Mouse (Mus musculus) kidney, postnatal 4 days (tissue): ENCODE measurements around the gene Arrdc1.
"Not testable (repeated sequence)": the region's sequence is repeated elsewhere in the genome, so short reads cannot be mapped to it uniquely, and the experiment has no call there.

Experiments
- DNase-seq, 2 experiments: peaks; one replicate each; pipeline ENCODE4 v3.0.0; 2021; ENCODE audit warnings: mixed read lengths in 2 of 2

The Arrdc1 gene

DNA sequence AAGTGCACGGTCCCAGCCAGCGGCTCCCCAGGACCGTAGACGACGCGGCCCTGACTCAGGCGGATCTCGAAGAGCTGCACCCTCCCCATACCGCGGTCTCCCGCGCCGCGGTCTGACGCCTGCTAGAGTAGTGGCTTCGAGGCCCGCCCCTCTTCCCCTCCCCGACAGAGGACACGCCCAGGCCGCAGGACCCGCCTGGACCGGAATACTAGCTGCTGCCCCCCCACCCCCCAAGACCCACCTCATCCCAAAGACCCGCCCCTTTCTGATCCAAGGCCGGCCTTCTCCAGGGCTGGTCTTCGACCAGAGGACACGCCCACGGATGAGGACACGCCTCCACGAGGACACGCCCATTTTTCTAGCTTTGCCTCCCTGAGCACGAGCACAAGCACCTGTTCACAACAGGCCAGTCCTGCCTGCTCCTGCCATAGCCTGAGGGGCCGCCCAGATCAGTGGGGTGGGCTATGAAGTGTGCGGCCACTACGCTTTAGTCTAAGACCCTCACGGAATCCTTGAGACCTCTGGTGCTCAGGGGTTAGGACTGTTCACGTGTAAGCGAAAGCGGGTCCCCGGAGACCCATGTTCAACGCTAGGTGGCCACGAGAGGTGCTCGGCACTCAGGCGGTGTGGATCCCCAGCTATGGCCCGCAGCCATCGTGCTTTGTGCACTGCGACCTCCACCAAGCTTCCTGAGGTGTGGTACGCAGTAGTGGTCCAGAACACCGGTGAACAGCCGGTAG is at the start of gene Arrdc1:
Gene Arrdc1 (minus strand): TSS at position 196 of the 740 bp plus-strand sequence.
- DNase-seq = peak; percentile 96 to 97

DNA sequence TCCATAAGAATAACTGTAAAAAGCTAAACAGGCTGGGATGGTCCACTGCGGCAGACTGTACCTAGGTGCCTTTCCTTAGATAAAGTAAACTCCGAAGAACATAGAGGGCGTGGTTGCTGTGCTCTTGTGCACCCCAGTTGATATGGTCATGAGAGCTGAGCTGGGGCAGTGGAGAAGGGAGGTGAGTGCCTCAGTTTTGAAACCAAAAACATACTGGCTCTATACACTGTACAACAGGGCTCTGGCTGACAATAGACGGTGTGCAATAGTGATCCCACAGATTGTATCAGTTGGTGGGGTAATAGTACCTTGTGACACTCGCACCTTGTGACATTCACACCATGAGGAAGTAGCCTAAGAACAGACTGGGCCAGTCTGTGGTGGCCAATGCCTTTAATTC is 41.9 kb upstream of the Arrdc1 start:
- no peak for DNase-seq

DNA sequence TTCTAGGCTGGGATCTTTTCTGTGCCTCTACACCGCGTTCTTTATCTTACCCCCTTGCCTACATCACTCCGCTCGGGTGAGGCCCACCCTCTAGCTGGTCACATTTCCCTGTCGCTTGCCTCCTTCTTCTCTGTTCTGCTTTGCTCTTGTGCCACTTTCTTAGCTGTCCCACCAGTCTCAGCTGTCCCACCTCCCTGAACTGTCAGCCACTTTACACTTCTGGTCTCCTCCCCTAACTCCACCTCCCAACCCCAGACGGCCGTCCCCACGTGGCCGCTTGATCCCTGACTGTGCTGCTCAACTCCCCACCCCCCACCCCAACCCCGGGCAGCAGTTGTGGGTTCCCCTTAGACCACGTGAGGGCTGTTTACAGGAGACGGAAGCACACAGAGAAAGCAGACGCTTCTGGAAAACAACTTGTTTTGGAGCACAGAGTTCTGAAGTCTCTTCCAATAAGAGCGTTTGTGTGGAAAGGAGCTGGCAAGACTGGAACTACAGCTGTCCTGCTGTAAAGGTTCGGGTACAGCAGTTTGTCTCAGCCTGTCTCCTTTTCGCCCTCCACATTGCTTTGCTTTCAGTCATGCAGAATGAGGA is 40.7 kb upstream of the Arrdc1 start, which contains the start of gene Pnpla7:
Gene Pnpla7 (plus strand): TSS at position 330 of the 594 bp plus-strand sequence.
- peak; percentile 81 to 88 for DNase-seq

DNA sequence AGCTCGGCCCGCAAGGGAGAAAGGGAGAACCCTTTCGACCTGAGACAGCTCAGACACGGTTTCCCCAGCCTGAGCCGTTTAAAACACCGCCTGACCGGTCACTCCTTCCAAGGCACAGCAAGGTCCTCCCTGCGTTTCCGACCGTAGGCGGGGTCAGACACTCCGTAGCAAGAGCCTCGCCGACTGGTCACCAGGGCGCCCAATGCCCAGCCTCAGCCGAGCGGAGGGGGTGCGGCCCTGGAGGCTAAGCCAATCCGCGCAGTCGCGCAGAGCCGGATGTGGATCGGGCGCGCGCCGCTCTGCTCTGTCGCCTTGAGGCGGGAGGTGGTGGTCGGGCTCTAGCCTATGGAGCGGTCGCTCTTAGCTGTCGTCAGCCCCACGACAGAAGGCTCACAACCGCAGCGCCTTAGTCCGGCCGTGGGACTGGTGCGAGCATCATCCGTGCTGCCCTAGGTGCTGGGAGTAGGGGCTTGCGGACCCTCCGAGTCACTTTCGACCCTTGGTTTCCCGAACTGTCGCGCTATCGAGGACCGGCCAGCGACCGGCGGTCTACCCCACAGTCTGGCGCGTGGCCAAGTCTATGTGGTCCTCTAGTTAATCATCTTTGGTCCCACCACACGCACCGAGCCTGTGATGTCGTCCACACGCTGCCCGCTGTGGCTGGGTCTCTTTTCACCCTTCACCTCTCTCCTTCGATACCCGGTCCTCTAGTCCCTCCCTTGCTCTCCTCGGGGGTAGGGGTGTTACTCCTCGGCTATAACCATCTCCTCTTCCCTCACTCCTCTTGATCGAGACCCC is 40.1 kb upstream of the Arrdc1 start, which contains the start of gene Mrpl41:
Gene Mrpl41 (minus strand): TSS at position 193 of the 798 bp plus-strand sequence.
- peak; percentile 97 to 99 for DNase-seq

DNA sequence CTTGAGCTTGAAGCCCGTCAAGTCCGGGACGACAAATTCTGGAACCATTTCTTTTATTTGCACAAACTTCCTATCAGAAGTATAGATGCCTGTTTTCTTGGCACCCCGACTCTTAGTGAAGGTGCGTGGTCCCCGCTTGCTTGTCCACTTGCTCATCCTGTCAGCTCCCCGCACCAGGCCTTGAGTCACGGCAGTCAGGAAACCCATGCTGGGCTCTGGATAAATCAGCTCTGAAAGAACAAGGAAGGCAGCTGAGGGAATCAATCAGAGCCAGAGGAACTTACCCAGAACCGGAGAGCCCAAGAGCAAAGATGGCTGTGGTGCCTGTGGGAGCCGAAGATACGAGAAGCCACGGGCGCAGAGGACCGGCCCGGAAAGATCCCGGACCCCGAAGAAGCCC is 39.4 kb upstream of the Arrdc1 start:
- not testable (repeated sequence) for DNase-seq

DNA sequence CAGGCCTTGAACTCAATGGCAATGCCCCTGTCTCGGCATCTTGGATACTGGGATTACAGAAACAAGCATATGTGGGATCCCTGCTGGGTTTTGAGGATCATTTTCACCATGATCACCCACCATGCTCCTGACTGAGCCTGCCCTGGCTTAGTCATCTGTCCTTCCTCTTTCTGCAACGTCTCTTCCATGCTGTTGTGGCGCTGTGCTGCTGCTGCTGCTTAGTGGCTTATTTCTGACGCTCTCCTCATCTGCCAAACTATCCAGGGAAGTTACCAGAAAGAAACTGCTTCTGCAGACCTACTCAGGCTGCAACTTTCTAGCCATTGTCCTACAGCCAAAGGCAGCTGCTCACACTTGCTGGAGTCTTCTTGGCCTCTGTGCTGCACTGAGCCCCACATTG is 35.3 kb upstream of the Arrdc1 start:
- DNase-seq = no peak

DNA sequence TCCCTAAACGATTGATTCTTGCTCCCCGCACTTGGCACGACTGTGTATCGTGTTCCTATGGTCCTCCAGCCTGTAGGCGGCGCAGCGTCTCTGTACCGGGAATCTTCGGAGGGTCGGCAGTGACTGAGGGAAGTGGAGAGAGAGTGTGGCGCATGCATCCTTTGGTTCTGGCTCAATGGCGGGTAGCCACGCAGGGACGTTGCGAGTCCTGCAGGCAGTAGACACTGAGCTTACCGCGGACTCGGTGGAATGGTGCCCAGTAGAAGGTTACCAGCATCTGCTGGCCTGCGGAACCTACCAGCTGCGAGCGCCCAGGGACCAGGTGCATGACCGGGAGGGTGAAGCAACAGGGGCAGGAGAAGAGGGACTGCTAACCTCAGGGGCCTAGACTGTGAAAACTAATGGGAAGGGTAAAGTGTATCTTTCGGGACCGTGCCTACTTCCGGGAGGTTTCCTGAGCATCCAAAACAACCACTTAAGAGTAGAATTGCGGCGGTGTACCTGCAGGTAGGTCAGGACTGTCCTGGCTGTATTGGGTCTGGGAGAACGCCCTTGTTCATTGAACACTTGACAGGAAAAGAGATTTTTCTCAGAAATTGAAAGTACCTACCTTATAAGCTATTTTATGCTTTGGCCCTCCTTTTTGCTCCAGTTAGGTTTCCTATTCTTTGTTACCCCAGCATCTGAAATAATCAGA is 27.4 kb upstream of the Arrdc1 start, which contains the start of gene Dph7:
Gene Dph7 (plus strand): TSS at position 97 of the 697 bp plus-strand sequence.
- peak; percentile 93 to 94 for DNase-seq

DNA sequence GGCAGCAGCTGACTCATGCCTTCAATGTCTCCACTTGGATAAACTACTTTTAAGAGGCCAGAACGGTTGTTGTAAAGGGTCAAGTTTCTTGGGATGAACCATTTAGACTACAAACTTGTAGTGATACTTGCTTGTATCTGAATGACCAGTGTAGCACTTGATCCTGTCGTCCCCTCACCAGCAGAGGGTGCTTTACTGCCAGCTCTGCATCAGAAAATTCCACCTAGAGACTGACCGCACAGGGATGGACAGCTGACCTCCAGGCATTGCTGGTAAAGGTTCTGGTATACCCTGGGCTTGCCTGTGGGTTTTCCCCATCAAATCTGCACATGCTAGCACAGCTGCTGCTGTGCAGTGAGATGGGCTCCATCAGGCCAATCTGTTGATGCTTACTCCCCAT is 25.9 kb upstream of the Arrdc1 start:
- peak; percentile 43 to 63 for DNase-seq

DNA sequence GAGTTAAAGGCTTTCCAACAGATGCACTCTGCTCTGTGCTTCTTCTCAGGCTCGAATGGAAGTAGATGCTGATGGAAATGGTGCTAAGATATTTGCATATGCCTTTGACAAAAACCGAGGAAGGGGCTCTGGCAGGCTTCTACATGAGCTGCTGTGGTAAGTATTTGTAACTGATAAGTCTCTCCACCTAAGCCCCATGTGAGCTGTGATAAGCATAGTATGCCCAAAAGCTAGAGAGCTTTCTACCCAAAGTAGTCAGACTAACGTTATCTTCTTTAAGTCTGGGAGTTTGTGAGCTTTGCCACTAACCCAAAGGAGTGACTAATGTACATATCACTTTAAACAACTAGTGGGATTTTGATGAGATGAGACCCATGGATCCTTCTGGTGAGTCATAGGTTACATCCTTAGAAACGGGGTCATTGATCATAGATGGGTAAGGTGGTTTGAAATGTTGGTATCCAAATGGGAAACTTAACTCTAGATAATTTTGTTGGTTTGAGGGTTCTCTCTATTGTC is 17.5 kb upstream of the Arrdc1 start:
- DNase-seq = no peak

DNA sequence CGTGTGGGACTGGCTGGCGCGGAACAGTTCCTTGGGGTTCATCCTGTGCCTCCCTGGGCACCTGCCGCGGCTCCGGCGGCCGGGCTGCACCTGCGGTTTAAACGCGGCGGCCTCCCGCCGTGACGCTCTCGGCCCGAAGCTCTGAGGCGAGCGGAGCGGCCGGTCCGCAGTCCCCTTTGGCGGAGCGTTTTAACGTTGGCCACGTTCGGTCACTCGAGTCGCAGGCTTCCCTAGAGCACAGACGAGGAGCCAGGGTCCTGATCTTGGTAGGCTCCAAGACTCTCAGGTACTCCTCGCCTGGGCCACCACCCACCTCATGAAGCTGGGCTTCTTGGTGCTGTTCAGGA is 15.1 kb upstream of the Arrdc1 start:
- no peak for DNase-seq

DNA sequence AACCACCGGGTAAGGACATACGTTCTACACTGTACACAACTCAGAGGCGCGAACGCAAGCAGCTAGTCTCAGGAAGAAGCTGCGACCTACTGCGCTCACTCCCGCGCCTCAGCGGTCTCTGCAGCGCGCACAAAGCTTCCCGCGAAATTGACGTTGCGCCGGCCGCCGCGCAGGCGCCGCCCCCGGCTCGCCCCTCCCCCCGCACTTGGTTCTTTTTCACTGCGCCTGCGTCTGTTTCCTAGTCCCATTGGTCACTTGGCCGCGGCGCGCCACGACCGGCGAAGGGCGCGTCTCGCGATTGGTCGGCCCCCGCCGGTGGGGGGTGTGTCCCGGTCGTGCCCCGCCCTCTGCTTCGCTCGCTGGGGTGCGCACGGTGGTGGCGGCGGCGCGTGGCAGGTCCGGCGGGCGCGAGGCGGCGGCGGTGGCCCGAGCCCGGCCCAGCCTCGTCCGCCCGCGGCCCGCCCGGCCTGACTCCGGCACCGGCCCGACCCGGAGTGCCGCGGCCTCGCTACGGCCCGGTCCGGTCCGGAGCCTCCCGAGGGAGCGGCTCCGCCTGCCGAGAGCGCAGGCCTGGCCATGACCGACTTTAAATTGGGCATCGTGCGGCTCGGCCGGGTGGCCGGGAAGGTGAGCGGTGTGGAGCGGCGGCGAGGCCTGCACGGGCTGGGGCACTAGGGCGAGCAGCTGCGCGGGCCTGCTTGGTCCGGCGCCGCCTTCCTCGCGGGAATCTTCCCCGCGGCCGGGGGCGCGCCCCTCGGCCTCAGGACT is 14.6 kb upstream of the Arrdc1 start, which contains the start of gene Zmynd19:
Gene Zmynd19 (plus strand): TSS at position 372 of the 768 bp plus-strand sequence.
- DNase-seq = peak; percentile 99

DNA sequence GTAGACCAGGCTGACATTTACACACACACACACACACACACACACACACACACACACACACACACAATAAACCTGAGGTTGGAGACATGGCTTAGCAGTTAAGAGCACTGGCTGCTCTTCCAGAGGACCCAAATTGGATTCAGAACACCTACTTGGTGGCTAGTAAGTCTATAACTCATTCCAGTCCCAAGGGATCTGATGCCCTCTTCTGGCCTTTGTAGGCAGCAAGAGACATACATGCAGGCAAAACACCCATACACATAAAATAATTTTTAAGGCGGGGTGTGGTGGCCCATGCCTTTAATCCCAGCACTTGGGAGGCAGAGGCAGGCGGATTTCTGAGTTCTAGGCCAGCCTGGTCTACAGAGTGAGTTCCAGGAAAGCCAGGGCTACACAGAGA is 9.3 kb upstream of the Arrdc1 start:
- peak; percentile 36 to 56 for DNase-seq

DNA sequence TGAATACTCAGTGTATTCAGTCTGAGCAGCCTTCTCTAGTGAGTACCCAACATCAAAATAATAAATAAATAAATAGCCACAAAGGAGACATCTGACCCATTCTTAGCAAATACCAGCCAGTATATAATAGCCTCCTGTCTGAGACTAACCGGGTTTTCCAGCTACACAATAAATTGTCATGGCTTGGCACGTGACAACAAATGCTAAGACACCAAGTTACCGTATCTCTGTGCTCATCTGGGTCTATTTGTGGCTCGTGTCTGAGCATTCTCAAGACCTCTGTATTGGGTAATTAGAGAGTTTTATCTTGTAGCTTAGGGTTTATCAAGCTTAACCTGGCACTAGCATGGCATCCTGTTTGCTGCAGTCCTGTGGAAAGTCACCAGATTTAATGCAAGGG is 7.0 kb upstream of the Arrdc1 start:
- DNase-seq = no peak

DNA sequence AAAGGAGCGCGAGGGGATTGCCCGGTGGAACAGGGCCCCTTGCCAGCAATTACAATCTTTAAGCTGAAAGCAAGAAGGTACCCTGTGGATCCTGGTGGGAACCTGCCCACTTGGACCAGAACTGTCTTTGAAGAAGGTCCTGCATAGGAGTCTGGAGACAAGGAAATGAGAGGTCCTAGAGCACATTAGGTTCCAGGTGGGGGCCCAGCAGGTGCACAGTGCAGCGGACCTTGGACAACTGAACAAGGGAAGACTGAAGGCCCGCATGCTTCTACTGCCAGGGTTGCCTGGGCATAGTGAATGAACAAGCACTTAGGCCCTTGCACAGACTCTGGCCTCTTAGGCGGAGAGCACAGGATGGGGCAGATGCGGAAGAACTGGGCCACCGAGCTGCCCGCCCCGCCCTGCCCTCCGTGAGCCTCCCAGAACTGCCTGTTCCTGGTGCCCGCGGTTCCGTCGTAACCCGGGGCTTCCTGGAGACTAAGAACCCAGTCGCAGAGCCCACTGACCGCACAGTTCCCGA is 550 bp downstream of the Arrdc1 start:
- peak in 1 of 2 experiments; percentile 77 for DNase-seq

DNA sequence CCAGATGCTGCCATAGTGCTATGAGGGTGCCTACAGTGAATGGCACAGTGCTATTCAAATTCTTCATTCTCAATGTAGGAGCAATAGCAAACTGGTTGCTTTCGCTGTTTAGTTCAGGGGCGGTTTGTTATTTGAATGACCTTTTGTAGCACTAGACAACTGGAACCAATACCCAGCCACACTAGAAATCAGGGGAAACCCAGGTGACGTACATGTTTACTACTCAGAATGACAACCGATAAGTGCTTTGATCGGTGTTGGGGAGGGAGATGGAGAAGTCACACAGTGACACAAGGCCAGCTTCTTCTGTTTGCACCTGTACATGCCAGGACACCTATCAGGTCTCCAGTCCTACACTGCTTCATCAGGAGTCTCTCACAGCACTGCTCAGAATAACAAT is 5.5 kb downstream of the Arrdc1 start:
- no peak for DNase-seq

DNA sequence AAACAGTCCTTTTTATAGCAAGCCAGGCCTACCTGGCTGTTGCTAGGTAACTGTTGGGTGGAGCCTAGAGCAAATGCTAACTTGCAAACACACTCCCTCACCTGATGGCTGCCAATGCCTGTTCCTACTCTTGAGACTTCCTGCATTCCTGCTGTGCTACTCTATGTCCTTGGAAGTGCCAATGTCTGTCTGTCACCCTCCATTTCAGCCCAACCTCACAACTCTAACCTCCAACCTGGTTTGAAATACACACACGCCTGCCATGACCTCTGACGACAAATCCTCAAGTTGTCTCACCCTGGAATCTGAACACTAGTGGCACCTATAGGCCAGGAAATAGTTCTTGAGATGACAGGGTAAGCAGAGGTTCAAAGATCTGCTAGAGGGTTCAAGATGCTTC is 5.9 kb downstream of the Arrdc1 start:
- peak in 1 of 2 experiments; percentile 17 for DNase-seq

DNA sequence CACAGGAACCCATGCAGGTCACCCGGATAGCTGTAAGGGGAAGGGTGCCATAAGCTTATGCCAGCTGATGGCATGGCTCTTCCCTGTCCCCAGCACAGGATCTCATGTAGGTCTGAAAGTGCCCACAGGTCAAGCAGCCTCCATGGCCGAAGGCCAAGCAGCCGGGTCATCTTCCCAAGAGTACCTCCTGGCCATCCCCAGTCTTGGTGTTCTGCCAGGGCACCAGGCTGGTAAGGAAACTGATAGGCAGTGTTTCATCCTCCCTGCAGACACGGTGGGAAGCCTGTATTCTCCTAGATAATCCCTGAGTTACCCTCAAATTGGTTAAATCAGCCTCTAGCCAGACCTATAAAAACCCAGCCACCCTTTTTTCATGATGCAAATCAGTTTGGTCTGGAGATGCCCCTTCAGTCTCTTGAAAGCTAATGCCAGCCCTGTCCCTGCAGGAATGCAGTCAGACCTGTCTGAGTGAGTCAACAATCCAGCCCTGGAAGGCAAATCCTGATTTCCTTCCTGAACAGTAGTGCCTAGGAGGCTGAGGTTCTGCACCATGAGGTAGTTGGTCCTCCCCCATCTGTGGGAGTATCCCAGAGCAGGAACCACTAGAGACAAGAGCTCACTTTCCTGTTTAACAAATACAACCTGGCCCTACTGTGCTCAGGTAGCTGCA is 7.1 kb downstream of the Arrdc1 start:
- peak; percentile 34 to 64 for DNase-seq

DNA sequence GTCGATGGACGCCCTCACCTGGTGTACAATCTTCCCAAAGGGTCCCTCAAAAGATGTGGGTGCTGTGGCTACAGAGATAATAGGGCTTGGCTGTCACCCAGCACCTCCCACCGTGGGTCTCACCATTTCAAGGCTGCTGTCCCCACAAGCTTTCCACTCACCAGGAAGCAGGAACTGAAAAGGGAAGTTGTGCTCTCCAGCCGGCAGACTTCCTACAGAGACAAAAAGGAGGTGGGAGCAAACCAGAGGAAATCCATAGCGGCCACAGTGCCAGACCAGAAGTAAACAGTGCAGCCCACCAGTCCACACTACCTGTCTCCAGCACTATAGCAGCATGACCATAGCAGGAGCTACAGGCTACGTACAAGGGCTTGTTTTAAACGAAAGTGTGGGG is 8.1 kb downstream of the Arrdc1 start:
- DNase-seq = no peak

DNA sequence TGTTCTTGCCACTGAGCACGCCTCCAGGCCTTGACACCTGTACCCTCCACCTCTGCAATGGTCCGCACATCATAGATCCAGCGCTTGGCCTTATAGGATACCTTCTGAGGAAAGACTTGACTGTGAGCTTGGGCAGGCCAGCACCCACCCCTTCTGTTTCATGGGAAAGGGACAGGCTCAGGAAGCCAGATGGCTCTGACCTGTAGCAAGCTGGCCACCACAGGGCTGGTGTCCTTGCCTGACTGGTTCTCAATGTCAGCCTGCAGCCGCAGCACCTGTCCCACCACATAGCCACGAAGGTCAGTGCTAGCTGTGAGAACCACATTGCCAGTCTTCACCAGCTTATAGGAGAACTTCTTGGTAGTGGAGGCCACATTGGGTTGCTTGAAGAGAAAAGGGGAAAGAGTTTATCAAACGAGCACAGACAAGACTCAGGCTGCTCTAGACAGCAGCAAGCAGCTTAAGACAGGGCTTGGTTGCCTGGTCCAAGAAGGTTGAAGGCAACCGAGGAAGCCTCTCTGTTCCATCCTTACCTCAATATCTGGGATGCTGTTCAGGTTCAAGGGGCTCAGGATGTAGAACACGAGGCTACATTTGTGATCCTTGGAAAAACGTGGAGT is 8.6 kb downstream of the Arrdc1 start:
- DNase-seq = no peak

DNA sequence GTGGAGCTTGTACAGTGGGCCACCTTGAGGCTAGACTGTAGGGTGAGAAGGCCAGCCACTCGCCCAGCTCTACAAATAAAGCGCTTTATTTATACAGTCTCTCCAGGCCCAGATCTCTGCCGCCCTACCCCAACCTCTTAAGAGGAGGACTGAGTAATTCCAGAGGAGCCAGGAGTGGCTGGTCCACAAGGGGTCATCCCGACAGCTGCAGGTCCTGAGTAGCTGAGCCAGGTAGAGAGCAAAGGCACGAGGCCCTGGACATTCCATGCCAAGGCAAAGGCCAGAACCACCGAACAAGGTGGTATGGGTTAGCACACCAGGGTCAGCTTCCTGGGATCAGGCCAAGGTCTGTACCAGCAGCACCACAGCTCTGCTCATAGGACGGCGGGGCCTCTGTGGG is 9.8 kb downstream of the Arrdc1 start:
- no peak for DNase-seq
